Mouse (Mus musculus): ENCODE measurements around the gene Khdc1c. TPM values are rescaled to one million over a fixed set of nuclear protein-coding genes. Genes with fewer than 3 reads are reported as not detected.
A peak's percentile ranks its signal among the peaks of the same experiment; 100 is the strongest.

Gene Khdc1c
- polyA plus RNA-seq, 1 experiment from 2014 or later, result not detected

- 80% methylated on average over 2 of the region's 2 CpGs for WGBS
- ATAC-seq, result no peak
- peak overlapping the region; percentile 7 for H3K27ac ChIP-seq (ENCODE audit: low read length)
Measured at GRCm38 (mm10) chr1:21412197-21412555, 44.0 kb downstream of the Khdc1c start.

GRCm38 (mm10) chr1:21419370-21419769, 51.2 kb downstream of the Khdc1c start:
- no peaks in the 10 kb centered on the region for H3K36me3 ChIP-seq (ENCODE audit: control insufficient read depth, insufficient read depth)
- no peak overlapping the region for H3K4me3 ChIP-seq (replicated peaks; ENCODE audit: low read length)
- no peaks in the 10 kb centered on the region; the same call in 1 of the 2 replicates for H3K4me1 ChIP-seq (replicated peaks; ENCODE audit: control insufficient read depth, insufficient read depth, low read length)
- no peaks in the 10 kb centered on the region for H3K27me3 ChIP-seq (replicated peaks; ENCODE audit: control insufficient read depth, insufficient read depth, low read length)
- ATAC-seq, result peak; percentile 27; the same call in 1 of the 2 replicates
- no peak overlapping the region for H3K9ac ChIP-seq (replicated peaks; ENCODE audit: low read depth, low read length)
- no peaks in the 10 kb centered on the region for H3K9me3 ChIP-seq (ENCODE audit: control insufficient read depth, low read length)
- H3K4me2 ChIP-seq (ENCODE audit: low read length), result no peak overlapping the region
- no peak overlapping the region for H3K27ac ChIP-seq (ENCODE audit: low read length)

More at GRCm38 (mm10) chr1:21412197-21412555, 44.0 kb downstream of the Khdc1c start:
- H3K36me3 ChIP-seq (ENCODE audit: control insufficient read depth, insufficient read depth), result no peaks in the 10 kb centered on the region
- H3K4me1 ChIP-seq (replicated peaks; ENCODE audit: control insufficient read depth, insufficient read depth, low read length), result peaks cover 11% of the 10 kb centered on the region
- H3K27me3 ChIP-seq (replicated peaks; ENCODE audit: control insufficient read depth, insufficient read depth, low read length), result no peaks in the 10 kb centered on the region
- H3K9ac ChIP-seq (replicated peaks; ENCODE audit: low read depth, low read length), result no peak overlapping the region
- H3K9me3 ChIP-seq (ENCODE audit: control insufficient read depth, low read length), result no peaks in the 10 kb centered on the region
- H3K4me3 ChIP-seq (replicated peaks; ENCODE audit: low read length), result no peak overlapping the region
- no peak overlapping the region for H3K4me2 ChIP-seq (ENCODE audit: low read length)

Other genes with a start within 250 kb of the Khdc1c start
- gene Tmem14a, start 149.8 kb upstream of the Khdc1c start, polyA plus RNA-seq (2015; fragmentation: Nextera tagmentation; extraction: Ambion mirVana), result 16.9 and 20.9 TPM in 2 replicates
- 0.27 and 0.33 TPM in 2 replicates for gene Gsta3, start 127.7 kb upstream of the Khdc1c start, polyA plus RNA-seq (2015; fragmentation: Nextera tagmentation; extraction: Ambion mirVana)
- gene Khdc1a, start 18.7 kb upstream of the Khdc1c start, polyA plus RNA-seq (2015; fragmentation: Nextera tagmentation; extraction: Ambion mirVana), result not detected in 2 replicates
- 0.10 TPM in 1 of 2 replicates, not detected in the other for gene Khdc1b, start 15.2 kb downstream of the Khdc1c start, polyA plus RNA-seq (2015; fragmentation: Nextera tagmentation; extraction: Ambion mirVana)